Comparison of ENCODE assay signal across 27 mouse cellular contexts in the genomic region with DNA sequence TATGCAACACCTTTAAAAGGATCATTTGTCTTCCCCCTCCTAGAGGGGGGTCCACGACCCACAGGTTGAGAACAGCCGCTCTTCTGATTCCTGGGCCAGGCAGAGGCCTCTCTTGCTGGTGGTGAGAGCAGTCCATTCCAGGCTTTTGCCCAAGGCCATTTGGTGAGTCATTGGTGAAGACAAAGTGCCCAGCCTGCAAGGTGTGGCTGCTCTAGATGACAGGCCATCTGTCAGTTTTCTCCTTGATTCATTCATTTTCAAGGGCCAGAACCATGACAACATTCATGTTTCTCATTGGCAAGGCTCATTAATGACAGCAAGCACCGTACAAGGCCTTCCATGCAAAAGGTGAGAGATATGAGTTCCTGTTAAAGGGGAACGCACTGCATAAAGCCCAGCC.
DNase-seq lines count a peak whose midpoint lies in the region; ATAC-seq and TF ChIP-seq lines count a peak whose summit lies in the region.
"Had no signal": no experiment of that assay in that cellular context is flagged by ENCODE, and none has a peak within 500 bp of the region (broad histone marks: within the 10 kb centered on the region; RNA-seq: fewer than 3 reads in every experiment).

No protein-coding gene starts in this region.

- H3K4me2 ChIP-seq in stomach, postnatal 0 days (replicated peaks; ENCODE audit: low read depth) = no peak overlapping the region
- H3K4me2 ChIP-seq: embryonic facial prominence, embryonic 13.5 days; hindbrain, embryonic 12.5 days; liver, embryonic 12.5 days; midbrain, embryonic 13.5 days had no signal

- no peak for TF ChIP-seq CTCF in stomach, postnatal 0 days (IDR thresholded peaks at IDR 0.05; ENCODE audit: low read depth)

- no peak overlapping the region; the same call in 1 of the 2 replicates for H3K27ac ChIP-seq in stomach, postnatal 0 days (replicated peaks)
- H3K27ac ChIP-seq: embryonic facial prominence, embryonic 13.5 days; forebrain, embryonic 10.5 days; heart, adult 2 months; hindbrain, embryonic 12.5 days; hindbrain, postnatal 0 days; liver, embryonic 12.5 days; midbrain, embryonic 13.5 days had no signal

- no peak overlapping the region for H3K4me3 ChIP-seq in stomach, postnatal 0 days (ENCODE audit: low read depth, low read length)
- H3K4me3 ChIP-seq: embryonic facial prominence, embryonic 13.5 days; forebrain, embryonic 10.5 days; heart, adult 2 months; hindbrain, embryonic 12.5 days; liver, embryonic 12.5 days; midbrain, embryonic 13.5 days had no signal

- H3K4me1 ChIP-seq in stomach, postnatal 0 days (replicated peaks; ENCODE audit: control insufficient read depth, insufficient read depth) = no peaks in the 10 kb centered on the region
- H3K4me1 ChIP-seq: forebrain, embryonic 10.5 days; hindbrain, embryonic 12.5 days; liver, embryonic 12.5 days; midbrain, embryonic 13.5 days had no signal

- no peaks in the 10 kb centered on the region for H3K36me3 ChIP-seq in stomach, postnatal 0 days (ENCODE audit: control insufficient read depth, insufficient read depth, low read length)
- H3K36me3 ChIP-seq: embryonic facial prominence, embryonic 13.5 days; forebrain, embryonic 10.5 days; G1E; hindbrain, embryonic 12.5 days; liver, embryonic 12.5 days; midbrain, embryonic 13.5 days had no signal

- no peaks in the 10 kb centered on the region for H3K9me3 ChIP-seq in stomach, postnatal 0 days (ENCODE audit: control insufficient read depth, low read length)
- H3K9me3 ChIP-seq: embryonic facial prominence, embryonic 13.5 days; forebrain, embryonic 10.5 days; hindbrain, embryonic 12.5 days; liver, embryonic 12.5 days; midbrain, embryonic 13.5 days had no signal

- ATAC-seq in stomach, postnatal 0 days (ENCODE audit: low FRiP score, low TSS enrichment) = peak; percentile 81
- ATAC-seq: forebrain, embryonic 16.5 days; hindbrain, postnatal 0 days; intestine, postnatal 0 days; liver, embryonic 12.5 days; liver, postnatal 0 days; lung, postnatal 0 days; midbrain, embryonic 13.5 days had no signal

- 60% methylated on average over 4 of the region's 4 CpGs for WGBS in stomach, postnatal 0 days

- DNase-seq in urinary bladder, postnatal 14 days (ENCODE audit: low spot score) = peak; percentile 37
- no peak for DNase-seq in urinary bladder, postnatal 25 days (ENCODE audit: low spot score)
- peak; percentile 79 for DNase-seq in NIH3T3 (ENCODE audit: low read depth)
- DNase-seq in adrenal gland, postnatal 14 days = peak; percentile 79
- DNase-seq in stomach, postnatal 0 days (ENCODE audit: low spot score) = peak; percentile 22
- DNase-seq in heart, adult 9 months (ENCODE audit: low spot score in 2 of 2) = no peak
- no peak for DNase-seq in spleen, postnatal 14 days (ENCODE audit: low spot score in 2 of 2)
- no peak for DNase-seq in ovary, postnatal 36 days (ENCODE audit: low spot score)
- DNase-seq: cerebellum, adult 8-10 months; heart, adult 2 months; heart, postnatal 36 days; kidney, postnatal 14 days; liver, postnatal 0 days; lung, postnatal 4 days; right cerebral cortex, adult 18-20 months; spleen, adult 18-20 months; thymus, postnatal 4 days had no signal

- no peaks in the 10 kb centered on the region for H3K27me3 ChIP-seq in stomach, postnatal 0 days (ENCODE audit: control insufficient read depth, insufficient read depth, low read length)
- H3K27me3 ChIP-seq: embryonic facial prominence, embryonic 13.5 days; hindbrain, embryonic 12.5 days; liver, embryonic 12.5 days; midbrain, embryonic 13.5 days had no signal

- no peak overlapping the region for H3K9ac ChIP-seq in stomach, postnatal 0 days (ENCODE audit: low read length)
- H3K9ac ChIP-seq: embryonic facial prominence, embryonic 13.5 days; hindbrain, embryonic 12.5 days; liver, embryonic 12.5 days; liver, postnatal 0 days; midbrain, embryonic 13.5 days had no signal

- TF ChIP-seq EP300 in stomach, postnatal 0 days (optimal IDR thresholded peaks at IDR 0.05) = no peak

Comparison
In these comparisons a context has a peak if more than half of its experiments do, and no peak if none do; other contexts are left out.
1. DNase-seq: peak in urinary bladder, postnatal 14 days (single experiment), NIH3T3 (single experiment), adrenal gland, postnatal 14 days (single experiment) and stomach, postnatal 0 days (single experiment); none in urinary bladder, postnatal 25 days (single experiment), heart, adult 9 months (0 of 2), spleen, postnatal 14 days (0 of 2) and ovary, postnatal 36 days (single experiment).